ENCODE assay signal across 20 mouse cellular contexts in genomic region chr1:128951436-128951835, GRCm38 (mm10).
DNase-seq lines count a peak whose midpoint lies in the region; ATAC-seq and TF ChIP-seq lines count a peak whose summit lies in the region.
"Had no signal": no experiment of that assay in that cellular context is flagged by ENCODE, and none has a peak within 500 bp of the region (broad histone marks: within the 10 kb centered on the region; RNA-seq: fewer than 3 reads in every experiment).

No protein-coding gene starts in this region.

- H3K4me2 ChIP-seq in forebrain, embryonic 13.5 days: no peak overlapping the region
- H3K4me2 ChIP-seq in forebrain, embryonic 12.5 days: no peak overlapping the region
- H3K4me2 ChIP-seq in hindbrain, postnatal 0 days (ENCODE audit: low read depth, low read length): no peak overlapping the region
- H3K4me2 ChIP-seq in hindbrain, embryonic 13.5 days: no peak overlapping the region
- H3K4me2 ChIP-seq: embryonic facial prominence, embryonic 12.5 days; heart, embryonic 11.5 days; heart, embryonic 15.5 days had no signal

- no peaks in the 10 kb centered on the region for H3K36me3 ChIP-seq in forebrain, embryonic 13.5 days (ENCODE audit: poor library complexity, severe bottlenecking)
- no peaks in the 10 kb centered on the region for H3K36me3 ChIP-seq in forebrain, embryonic 12.5 days (replicated peaks)
- H3K36me3 ChIP-seq in hindbrain, postnatal 0 days (ENCODE audit: insufficient read depth, low read length): no peaks in the 10 kb centered on the region
- H3K36me3 ChIP-seq in hindbrain, embryonic 13.5 days: no peaks in the 10 kb centered on the region
- H3K36me3 ChIP-seq: embryonic facial prominence, embryonic 12.5 days; heart, embryonic 15.5 days had no signal

- H3K9ac ChIP-seq in forebrain, embryonic 13.5 days: no peak overlapping the region
- H3K9ac ChIP-seq in forebrain, embryonic 12.5 days: no peak overlapping the region
- no peak overlapping the region for H3K9ac ChIP-seq in hindbrain, postnatal 0 days (replicated peaks; ENCODE audit: low read length)
- no peak overlapping the region for H3K9ac ChIP-seq in hindbrain, embryonic 13.5 days
- H3K9ac ChIP-seq: embryonic facial prominence, embryonic 12.5 days; heart, embryonic 15.5 days had no signal

- no peak overlapping the region for H3K27ac ChIP-seq in forebrain, embryonic 13.5 days
- H3K27ac ChIP-seq in forebrain, embryonic 12.5 days: no peak overlapping the region
- H3K27ac ChIP-seq in hindbrain, postnatal 0 days: no peak overlapping the region
- H3K27ac ChIP-seq in hindbrain, embryonic 13.5 days: no peak overlapping the region
- H3K27ac ChIP-seq: embryonic facial prominence, embryonic 12.5 days; heart, adult 2 months; heart, embryonic 15.5 days had no signal

- H3K4me3 ChIP-seq in forebrain, embryonic 13.5 days: no peak overlapping the region
- no peak overlapping the region for H3K4me3 ChIP-seq in forebrain, embryonic 12.5 days (replicated peaks)
- H3K4me3 ChIP-seq in hindbrain, postnatal 0 days (ENCODE audit: low read length): no peak overlapping the region
- no peak overlapping the region for H3K4me3 ChIP-seq in hindbrain, embryonic 13.5 days
- H3K4me3 ChIP-seq: embryonic facial prominence, embryonic 12.5 days; heart, adult 2 months; heart, embryonic 15.5 days had no signal

- 43% methylated on average over 2 of the region's 2 CpGs for WGBS in forebrain, embryonic 13.5 days
- 39% methylated on average over 2 of the region's 2 CpGs for WGBS in forebrain, embryonic 12.5 days
- 37% methylated on average over 2 of the region's 2 CpGs for WGBS in hindbrain, postnatal 0 days
- WGBS in hindbrain, embryonic 13.5 days: 45% methylated on average over 2 of the region's 2 CpGs

- H3K4me1 ChIP-seq in forebrain, embryonic 13.5 days: peaks cover 6% of the 10 kb centered on the region
- H3K4me1 ChIP-seq in forebrain, embryonic 12.5 days: no peaks in the 10 kb centered on the region
- no peaks in the 10 kb centered on the region for H3K4me1 ChIP-seq in hindbrain, postnatal 0 days (ENCODE audit: insufficient read depth, low read length)
- no peaks in the 10 kb centered on the region for H3K4me1 ChIP-seq in hindbrain, embryonic 13.5 days (replicated peaks)
- H3K4me1 ChIP-seq: embryonic facial prominence, embryonic 12.5 days; heart, embryonic 15.5 days had no signal

- TF ChIP-seq CTCF in hindbrain, postnatal 0 days (IDR thresholded peaks at IDR 0.05; ENCODE audit: low read depth): no peak
- no peak for TF ChIP-seq CTCF in brain, embryonic 14.5 days (IDR thresholded peaks at IDR 0.05; ENCODE audit: borderline replicate concordance, extremely low read depth, insufficient read depth, insufficient read length)

- peak; percentile 6 for DNase-seq in hindbrain, postnatal 0 days (ENCODE audit: low spot score)
- peak; percentile 77 for DNase-seq in brain, embryonic 14.5 days (ENCODE audit: low read depth)
- DNase-seq in gastrocnemius, postnatal 25 days: no peak
- DNase-seq in kidney, postnatal 25 days: no peak
- DNase-seq: adrenal gland, postnatal 14 days; cerebellum, adult 11 months; cerebellum, adult 8-10 months; cerebellum, postnatal 14 days; embryo, embryonic 11 days; gastrocnemius, postnatal 10 days; heart, adult 2 months; heart, postnatal 14 days; kidney, adult 11 months had no signal

- no peak for TF ChIP-seq POLR2A in brain, embryonic 14.5 days (IDR thresholded peaks at IDR 0.05; ENCODE audit: borderline replicate concordance, extremely low read depth, insufficient read depth, insufficient read length, poor library complexity, severe bottlenecking)

- no peaks in the 10 kb centered on the region for H3K27me3 ChIP-seq in forebrain, embryonic 13.5 days
- H3K27me3 ChIP-seq in forebrain, embryonic 12.5 days: no peaks in the 10 kb centered on the region
- no peaks in the 10 kb centered on the region for H3K27me3 ChIP-seq in hindbrain, postnatal 0 days (ENCODE audit: insufficient read depth, low read length)
- no peaks in the 10 kb centered on the region for H3K27me3 ChIP-seq in hindbrain, embryonic 13.5 days
- H3K27me3 ChIP-seq: embryonic facial prominence, embryonic 12.5 days; heart, embryonic 15.5 days had no signal

- H3K9me3 ChIP-seq in forebrain, embryonic 13.5 days (replicated peaks): no peaks in the 10 kb centered on the region
- no peaks in the 10 kb centered on the region for H3K9me3 ChIP-seq in forebrain, embryonic 12.5 days
- H3K9me3 ChIP-seq in hindbrain, postnatal 0 days (ENCODE audit: low read length): no peaks in the 10 kb centered on the region
- no peaks in the 10 kb centered on the region for H3K9me3 ChIP-seq in hindbrain, embryonic 13.5 days
- H3K9me3 ChIP-seq: embryonic facial prominence, embryonic 12.5 days; heart, embryonic 15.5 days had no signal

- ATAC-seq in forebrain, embryonic 13.5 days: peak; percentile 62; the same call in 1 of the 2 replicates
- ATAC-seq in forebrain, embryonic 12.5 days (ENCODE audit: low FRiP score): no peak
- ATAC-seq in hindbrain, postnatal 0 days: no peak
- ATAC-seq in hindbrain, embryonic 13.5 days (ENCODE audit: low FRiP score): no peak
- ATAC-seq: hindbrain, embryonic 16.5 days had no signal

Comparison
In these comparisons a context has a peak if more than half of its experiments do, and no peak if none do; other contexts are left out.
1. DNase-seq: peak in hindbrain, postnatal 0 days (single experiment) and brain, embryonic 14.5 days (single experiment); none in gastrocnemius, postnatal 25 days (single experiment) and kidney, postnatal 25 days (0 of 2).